Mouse (Mus musculus) ES-Bruce4 (cell line): ENCODE measurements around the gene Spred2.

ENCODE experiments used
- CTCF ChIP-seq: IDR thresholded peaks from one replicate; pipeline ENCODE4 v1.8.1; 2011; ENCODE audit warnings: low read depth, low read length
- EP300 ChIP-seq: IDR thresholded peaks from 2 replicates; pipeline ENCODE4 v1.6.1; 2011; ENCODE audit warnings: low read depth, low read length; ENCODE audit not compliant: insufficient read depth
- POLR2A ChIP-seq: IDR thresholded peaks from one replicate; pipeline ENCODE4 v1.8.1; 2011; ENCODE audit warnings: low read length; ENCODE audit not compliant: insufficient read depth

DNA sequence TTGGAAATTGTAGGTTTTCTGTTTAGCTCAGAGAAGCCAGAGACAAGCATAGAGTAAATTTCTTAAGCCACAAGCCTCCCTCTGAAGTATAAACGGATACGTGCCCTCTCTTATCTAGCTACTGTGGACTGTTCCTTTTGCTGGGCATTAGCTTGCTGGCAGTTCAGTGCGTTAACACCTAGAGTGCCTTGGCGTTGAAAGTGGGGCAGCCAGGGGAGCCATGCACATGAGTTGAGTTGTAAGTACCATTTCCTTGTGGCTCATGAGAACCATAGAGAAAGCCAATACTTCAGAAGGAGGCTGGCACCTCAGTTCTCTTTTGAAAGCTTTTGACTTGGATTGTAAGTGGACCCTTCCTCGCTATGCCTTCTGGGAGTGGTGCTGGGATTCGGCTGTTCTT, 58.6 kb downstream of the Spred2 start:
- TF ChIP-seq POLR2A (no peak), EP300 (no peak), CTCF (no peak)
